Mouse (Mus musculus): ENCODE data around the gene Apol7c. TPM values are rescaled to one million over a fixed set of nuclear protein-coding genes. Genes with fewer than 3 reads are reported as not detected.
"Not testable (repeated sequence)": the region's sequence is repeated elsewhere in the genome, so short reads cannot be mapped to it uniquely, and the experiment has no call there.

The Apol7c gene
- polyA plus RNA-seq, 1 experiment from 2014 or later, result not detected

- H3K27me3 ChIP-seq; H3K27ac ChIP-seq; H3K4me1 ChIP-seq; H3K4me2 ChIP-seq; H3K9me3 ChIP-seq; H3K36me3 ChIP-seq (replicated peaks); ATAC-seq (ENCODE audit: low FRiP score); H3K9ac ChIP-seq; H3K4me3 ChIP-seq (replicated peaks): not testable (repeated sequence)
- WGBS, result 76% methylated on average over 2 of the region's 2 CpGs
Observed at GRCm38 (mm10) chr15:77476693-77477092, 56.4 kb downstream of the Apol7c start, which contains the start of gene Apol10a. Gene Apol10a (plus strand): TSS chr15:77477047.

Other genes starting within 250 kb of the Apol7c start
- 119 and 123 TPM in 2 replicates for gene Rbfox2, start 226.3 kb downstream of the Apol7c start, polyA plus RNA-seq (2016; fragmentation: Nextera tagmentation; extraction: Ambion mirVana)
- gene Apol7a, start 134.2 kb downstream of the Apol7c start, polyA plus RNA-seq (2016; fragmentation: Nextera tagmentation; extraction: Ambion mirVana), result not detected in 2 replicates
- gene Apol9a, start 122.2 kb downstream of the Apol7c start, polyA plus RNA-seq (2016; fragmentation: Nextera tagmentation; extraction: Ambion mirVana), result not detected in 2 replicates
- not detected in 2 replicates for gene Apol7b, start 85.8 kb downstream of the Apol7c start, polyA plus RNA-seq (2016; fragmentation: Nextera tagmentation; extraction: Ambion mirVana)
- gene Apol10a, start 56.3 kb downstream of the Apol7c start, polyA plus RNA-seq (2016; fragmentation: Nextera tagmentation; extraction: Ambion mirVana), result not detected in 2 replicates
- gene Apol11a, start 25.0 kb downstream of the Apol7c start, polyA plus RNA-seq (2016; fragmentation: Nextera tagmentation; extraction: Ambion mirVana), result not detected in 2 replicates
- not detected in 2 replicates for gene 1700025B11Rik, start 28.6 kb upstream of the Apol7c start, polyA plus RNA-seq (2016; fragmentation: Nextera tagmentation; extraction: Ambion mirVana)
- gene Apol10b, start 62.8 kb upstream of the Apol7c start, polyA plus RNA-seq (2016; fragmentation: Nextera tagmentation; extraction: Ambion mirVana), result not detected in 2 replicates
- not detected in 2 replicates for gene Gm36245, start 65.9 kb upstream of the Apol7c start, polyA plus RNA-seq (2016; fragmentation: Nextera tagmentation; extraction: Ambion mirVana)
- not detected in 2 replicates for gene Apol11b, start 110.0 kb upstream of the Apol7c start, polyA plus RNA-seq (2016; fragmentation: Nextera tagmentation; extraction: Ambion mirVana)
- not detected in 2 replicates for gene Apol7e, start 165.5 kb upstream of the Apol7c start, polyA plus RNA-seq (2016; fragmentation: Nextera tagmentation; extraction: Ambion mirVana)
- gene Apol9b, start 195.7 kb upstream of the Apol7c start, polyA plus RNA-seq (2016; fragmentation: Nextera tagmentation; extraction: Ambion mirVana), result not detected in 2 replicates
- gene Apol8, start 223.7 kb upstream of the Apol7c start, polyA plus RNA-seq (2016; fragmentation: Nextera tagmentation; extraction: Ambion mirVana), result 0.24 and 0.46 TPM in 2 replicates

Measured in forebrain, embryonic 12.5 days (tissue).